Mouse (Mus musculus) brain, embryonic 14.5 days (tissue): ENCODE data around the gene Btnl2.

Experiments
- CTCF ChIP-seq: fragments of 200-500 bp; IDR thresholded peaks from 2 replicates; pipeline ENCODE4 v1.5.1; 2012; ENCODE audit warnings: inconsistent platforms, mild to moderate bottlenecking, moderate library complexity, borderline replicate concordance; ENCODE audit not compliant: insufficient read depth, insufficient read length; ENCODE audit errors: extremely low read depth
- POLR2A ChIP-seq: fragments of 200-500 bp; IDR thresholded peaks from 2 replicates; pipeline ENCODE4 v1.6.1; 2012; ENCODE audit warnings: mild to moderate bottlenecking, inconsistent platforms, borderline replicate concordance; ENCODE audit not compliant: poor library complexity, insufficient read depth, insufficient read length, severe bottlenecking; ENCODE audit errors: extremely low read depth

DNA sequence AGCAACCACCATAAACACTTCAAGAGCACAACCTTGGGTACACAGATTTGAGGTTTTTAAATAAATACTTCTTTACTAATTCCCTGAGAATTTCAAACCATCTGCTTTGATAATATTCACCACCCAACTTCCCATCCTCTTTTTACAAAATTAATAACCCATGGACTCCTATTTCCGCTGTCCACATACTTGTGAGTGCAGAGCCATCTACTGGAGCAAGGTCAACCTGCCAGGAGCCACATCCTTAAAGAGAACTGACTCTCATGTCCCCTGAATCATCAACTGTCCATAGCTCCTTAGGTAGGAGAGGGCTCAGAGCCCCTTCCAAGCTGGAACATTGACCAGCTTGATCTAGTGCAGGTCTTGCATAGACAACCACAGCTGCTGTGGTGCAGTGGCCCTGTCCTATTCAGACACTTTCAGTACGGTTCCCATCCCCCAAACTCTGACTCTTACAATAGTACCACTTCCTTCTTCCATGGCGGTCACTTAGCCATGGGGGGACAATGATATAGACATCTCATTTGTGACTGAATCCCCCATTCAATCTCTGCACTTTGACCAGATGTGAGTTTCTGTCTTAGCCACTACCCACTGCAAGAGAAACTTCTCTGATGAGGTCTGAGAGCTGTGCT is 9.2 kb downstream of the Btnl2 start:
- no peak for TF ChIP-seq CTCF
- TF ChIP-seq POLR2A: no peak
